Mouse (Mus musculus): ENCODE results near the gene Synj2. TPM values are rescaled to one million over a fixed set of nuclear protein-coding genes. Genes with fewer than 3 reads are reported as not detected.
A peak's percentile ranks its signal among the peaks of the same experiment; 100 is the strongest.

The Synj2 gene
- total RNA-seq, 2 experiments from 2014 or later = 8.2 to 15.4 TPM

GRCm38 (mm10) chr17:6052801-6053200, 111.7 kb downstream of the Synj2 start:
- DNase-seq = no peak

GRCm38 (mm10) chr17:6054934-6055355, 113.9 kb downstream of the Synj2 start:
- peak; percentile 82 for DNase-seq

- no peak for DNase-seq
Observed at GRCm38 (mm10) chr17:6062793-6063192, 121.7 kb downstream of the Synj2 start.

- DNase-seq = no peak
Observed at GRCm38 (mm10) chr17:6063532-6063931, 122.5 kb downstream of the Synj2 start.

DNA sequence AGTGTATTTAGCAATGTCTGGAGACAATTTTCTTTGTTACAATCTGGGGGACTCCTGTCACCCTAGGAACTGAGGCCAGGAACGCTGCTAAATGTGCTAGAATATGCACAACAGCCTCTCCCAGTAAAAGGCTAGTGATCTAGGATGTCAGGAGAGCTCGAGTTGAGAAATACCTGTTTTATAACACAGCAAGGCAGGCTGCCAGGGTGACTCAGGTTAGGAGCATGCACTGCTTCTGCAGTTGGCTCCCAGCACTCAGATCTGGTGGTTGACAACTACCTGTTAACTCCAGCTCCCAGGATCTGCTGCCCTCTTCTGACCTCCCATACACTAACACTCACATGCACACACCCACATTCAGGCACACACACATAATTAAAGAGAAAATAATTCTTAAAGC, 124.9 kb downstream of the Synj2 start:
- DNase-seq = peak; percentile 77

GRCm38 (mm10) chr17:6067613-6068012, 126.5 kb downstream of the Synj2 start:
- no peak for DNase-seq

- DNase-seq = no peak
Observed at GRCm38 (mm10) chr17:6069866-6070265, 128.8 kb downstream of the Synj2 start.

DNA sequence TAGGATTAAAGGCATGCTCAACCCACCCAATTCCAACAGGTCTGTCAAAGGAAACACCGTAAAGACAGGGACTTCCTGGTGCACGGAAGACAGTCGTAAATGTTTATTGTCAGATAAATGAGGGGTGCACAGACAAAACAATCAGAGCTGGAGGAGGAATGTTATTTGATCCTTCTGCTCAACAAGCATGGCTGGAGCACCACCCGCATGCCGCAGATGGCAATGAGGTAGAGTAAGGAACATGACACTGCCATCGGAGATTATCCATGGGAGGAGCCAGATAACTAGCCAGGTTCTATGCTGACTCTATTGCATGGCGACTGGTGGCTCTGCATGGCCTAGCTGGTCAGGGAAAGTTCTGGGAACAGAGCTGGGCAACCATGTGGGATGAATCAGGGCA, 132.3 kb downstream of the Synj2 start:
- no peak for DNase-seq

DNA sequence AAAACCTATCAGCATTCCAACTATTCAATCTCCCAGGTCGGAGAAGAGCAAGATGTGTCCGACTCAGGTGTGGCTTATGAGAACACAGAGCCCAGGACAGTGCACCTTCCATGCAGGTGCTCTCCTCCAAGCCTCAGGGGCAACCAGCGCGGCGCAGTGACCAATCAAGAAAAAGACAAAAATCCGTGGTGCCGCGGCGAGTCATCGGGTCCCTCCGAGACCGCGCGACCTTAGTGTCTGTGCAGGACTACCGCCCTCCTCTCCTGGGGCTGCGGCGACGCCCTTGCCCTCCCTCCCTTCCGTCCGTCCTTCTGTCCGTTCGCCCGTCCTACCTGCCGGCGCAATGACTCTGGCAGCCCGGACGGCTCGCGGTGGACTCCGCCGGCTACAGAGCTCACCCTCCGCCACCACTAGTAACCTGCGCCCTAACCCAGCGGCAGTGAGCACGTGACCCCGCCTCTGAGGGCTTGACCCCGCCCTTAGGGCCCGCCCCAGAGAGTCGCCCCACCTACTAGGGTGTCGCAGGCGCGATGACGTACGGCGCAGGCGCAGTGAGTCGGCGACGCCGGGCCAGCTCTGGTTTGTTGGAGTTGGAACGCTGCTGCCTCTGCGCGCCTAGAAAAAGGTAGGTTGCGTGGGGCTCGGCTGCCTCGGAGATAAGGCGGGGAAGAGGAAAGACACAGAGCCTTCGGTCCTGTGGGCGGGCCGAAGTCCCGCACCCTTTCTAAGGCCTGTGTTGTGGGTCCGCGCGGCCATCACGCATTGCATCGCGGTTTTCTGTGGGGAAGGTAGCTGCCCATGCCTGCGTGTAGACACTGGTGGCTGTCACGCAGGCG, 138.4 kb downstream of the Synj2 start, which contains the start of the genes Serac1 and Gtf2h5:
TSS of gene Serac1 (minus strand) at position 455 of the 836 bp plus-strand sequence.
TSS of gene Gtf2h5 (plus strand) at position 500 of the 836 bp plus-strand sequence.
- peak; percentile 99 for DNase-seq

DNA sequence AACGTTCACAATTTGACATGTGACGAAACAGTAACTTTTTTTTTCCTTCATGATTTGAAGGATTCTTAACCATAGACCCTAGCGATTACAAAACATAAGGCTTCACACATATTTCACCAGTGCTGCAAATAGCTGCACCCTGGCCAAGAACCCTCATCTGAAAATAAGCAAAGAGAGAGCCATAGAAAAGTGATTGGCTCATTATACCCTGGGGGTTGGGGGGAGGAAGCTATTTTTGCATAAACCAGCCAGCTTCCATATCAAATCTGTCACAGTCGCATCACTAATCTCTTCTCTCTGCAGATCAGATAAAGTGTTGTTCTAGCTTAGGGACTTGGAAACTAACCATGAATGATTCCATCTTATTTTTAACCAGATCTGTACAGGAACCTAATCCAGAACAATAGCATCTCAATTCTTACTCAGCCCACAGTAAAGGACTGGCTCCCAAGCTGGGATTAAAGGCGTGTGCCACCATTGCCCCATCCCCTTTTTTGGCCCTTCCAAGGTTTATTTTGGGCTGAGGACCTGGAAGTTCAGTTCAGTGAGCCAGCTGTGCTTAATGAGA, 142.3 kb downstream of the Synj2 start:
- DNase-seq = no peak

DNA sequence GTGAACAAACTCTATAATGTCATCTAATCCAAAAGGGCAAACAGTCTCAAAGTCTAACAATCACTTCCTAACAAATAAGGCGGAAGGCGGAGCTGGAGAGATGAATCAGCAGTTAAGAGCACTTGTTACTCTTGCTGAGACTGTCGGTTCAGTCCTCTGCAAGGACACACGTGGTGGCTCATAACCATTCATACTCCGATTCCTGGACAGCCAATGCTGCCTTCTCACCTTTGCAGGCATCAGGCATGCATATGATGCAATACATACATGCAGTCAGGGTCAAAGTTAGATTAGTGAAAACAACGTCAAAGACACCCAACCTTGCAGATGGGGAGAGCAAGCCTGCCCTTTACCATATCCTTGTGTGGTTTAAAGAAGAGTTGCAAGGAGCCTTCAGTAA, 150.5 kb downstream of the Synj2 start:
- no peak for DNase-seq

Other genes with a start within 250 kb of the Synj2 start
- 10 to 100 TPM; 48.3 to 51.7 TPM for gene Snx9, start 100.0 kb upstream of the Synj2 start, total RNA-seq (2021)
- 1 to 10 TPM; 5.4 to 8.2 TPM for gene Serac1, start 138.5 kb downstream of the Synj2 start, total RNA-seq (2021)
- 10 to 100 TPM; 90.9 to 96.9 TPM for gene Gtf2h5, start 138.5 kb downstream of the Synj2 start, total RNA-seq (2021)
- gene Tulp4, start 165.2 kb downstream of the Synj2 start, total RNA-seq (2021) = 10 to 100 TPM; 66.8 to 82.4 TPM